In genomic region chr13:113292975-113293706, GRCm38 (mm10) we compare ENCODE assay signal across 8 mouse cellular contexts. TPM values are rescaled to one million over a fixed set of nuclear protein-coding genes. Genes with fewer than 3 reads are reported as not detected.
DNase-seq lines count a peak whose midpoint lies in the region; ATAC-seq lines count a peak whose summit lies in the region.

Gene BC067074 (plus strand): TSS chr13:113293159.

- no peaks in the 10 kb centered on the region for H3K4me1 ChIP-seq in megakaryocyte, embryonic 14.5 days
- H3K4me1 ChIP-seq in embryonic facial prominence, embryonic 14.5 days (ENCODE audit: control insufficient read depth, insufficient read depth, low read length): peaks cover 20% of the 10 kb centered on the region; the same call in 1 of the 2 replicates
- H3K4me1 ChIP-seq in hindbrain, embryonic 12.5 days: peaks cover 6% of the 10 kb centered on the region
- 0 out of 2 replicates have a peak, but pooled peaks cover 7% of the 10 kb centered on the region for H3K4me1 ChIP-seq in liver, embryonic 12.5 days
- peaks cover 9% of the 10 kb centered on the region; the same call in 1 of the 2 replicates for H3K4me1 ChIP-seq in neural tube, embryonic 13.5 days (replicated peaks)

- DNase-seq in embryonic facial prominence, embryonic 14.5 days (ENCODE audit: low spot score): peak; percentile 84
- DNase-seq in layer of hippocampus, adult 11-12 months (ENCODE audit: low spot score): no peak
- no peak for DNase-seq in left cerebral cortex, adult 11 months (ENCODE audit: low spot score)

- H3K4me3 ChIP-seq in megakaryocyte, embryonic 14.5 days (replicated peaks): peak within 1 kb of the TSS; percentile 38
- peak within 1 kb of the TSS; percentile 73 for H3K4me3 ChIP-seq in embryonic facial prominence, embryonic 14.5 days (ENCODE audit: low read depth, low read length)
- H3K4me3 ChIP-seq in hindbrain, embryonic 12.5 days: peak within 1 kb of the TSS; percentile 64
- peak within 1 kb of the TSS; percentile 58 for H3K4me3 ChIP-seq in liver, embryonic 12.5 days
- H3K4me3 ChIP-seq in neural tube, embryonic 13.5 days: peak within 1 kb of the TSS; percentile 55

- peak within 1 kb of the TSS; percentile 82 for H3K27ac ChIP-seq in embryonic facial prominence, embryonic 14.5 days (replicated peaks; ENCODE audit: low read depth, low read length)
- H3K27ac ChIP-seq in hindbrain, embryonic 12.5 days: no peak within 1 kb of the TSS
- H3K27ac ChIP-seq in liver, embryonic 12.5 days: no peak within 1 kb of the TSS
- H3K27ac ChIP-seq in neural tube, embryonic 13.5 days (replicated peaks): no peak within 1 kb of the TSS

- H3K9me3 ChIP-seq in megakaryocyte, embryonic 14.5 days: peaks cover 38% of the 10 kb centered on the region
- no peaks in the 10 kb centered on the region for H3K9me3 ChIP-seq in embryonic facial prominence, embryonic 14.5 days (ENCODE audit: control insufficient read depth, low read length)
- H3K9me3 ChIP-seq in hindbrain, embryonic 12.5 days (replicated peaks): no peaks in the 10 kb centered on the region
- no peaks in the 10 kb centered on the region for H3K9me3 ChIP-seq in liver, embryonic 12.5 days (replicated peaks)
- no peaks in the 10 kb centered on the region for H3K9me3 ChIP-seq in neural tube, embryonic 13.5 days

- no peak for ATAC-seq in megakaryocyte, adult 5-6 weeks (ENCODE audit: poor library complexity, severe bottlenecking)
- ATAC-seq in embryonic facial prominence, embryonic 14.5 days (ENCODE audit: low read depth): peak; percentile 85
- ATAC-seq in hindbrain, embryonic 12.5 days (ENCODE audit: low FRiP score): peak; percentile 76
- ATAC-seq in liver, embryonic 12.5 days: no peak
- peak; percentile 64 for ATAC-seq in neural tube, embryonic 13.5 days (ENCODE audit: low read depth)

- H3K27me3 ChIP-seq in megakaryocyte, embryonic 14.5 days (replicated peaks): peaks cover 32% of the 10 kb centered on the region
- no peaks in the 10 kb centered on the region for H3K27me3 ChIP-seq in embryonic facial prominence, embryonic 14.5 days (replicated peaks; ENCODE audit: control insufficient read depth, insufficient read depth, low read length)
- peaks cover 30% of the 10 kb centered on the region for H3K27me3 ChIP-seq in hindbrain, embryonic 12.5 days
- peaks cover 41% of the 10 kb centered on the region for H3K27me3 ChIP-seq in liver, embryonic 12.5 days (replicated peaks)
- H3K27me3 ChIP-seq in neural tube, embryonic 13.5 days: peaks cover 49% of the 10 kb centered on the region

- peak within 1 kb of the TSS; percentile 84 for H3K9ac ChIP-seq in embryonic facial prominence, embryonic 14.5 days (ENCODE audit: low read depth, low read length)
- H3K9ac ChIP-seq in hindbrain, embryonic 12.5 days: peak within 1 kb of the TSS; percentile 74
- peak within 1 kb of the TSS; percentile 61 for H3K9ac ChIP-seq in liver, embryonic 12.5 days
- H3K9ac ChIP-seq in neural tube, embryonic 13.5 days: peak within 1 kb of the TSS; percentile 72

- 4% methylated on average over 12 of the region's 75 CpGs for WGBS in embryonic facial prominence, embryonic 14.5 days
- under 1% methylated on average over 53 of the region's 75 CpGs for WGBS in hindbrain, embryonic 12.5 days
- WGBS in liver, embryonic 12.5 days (ENCODE audit: insufficient replicate concordance): 2% methylated on average over 58 of the region's 75 CpGs
- WGBS in neural tube, embryonic 13.5 days: under 1% methylated on average over 63 of the region's 75 CpGs

- peak within 1 kb of the TSS; percentile 78 for H3K4me2 ChIP-seq in embryonic facial prominence, embryonic 14.5 days (ENCODE audit: low read depth, low read length)
- peak within 1 kb of the TSS; percentile 92 for H3K4me2 ChIP-seq in hindbrain, embryonic 12.5 days (replicated peaks)
- H3K4me2 ChIP-seq in liver, embryonic 12.5 days: peak within 1 kb of the TSS; percentile 72
- H3K4me2 ChIP-seq in neural tube, embryonic 13.5 days: peak within 1 kb of the TSS; percentile 88

- no peaks in the 10 kb centered on the region for H3K36me3 ChIP-seq in megakaryocyte, embryonic 14.5 days (replicated peaks; ENCODE audit: low read length)
- H3K36me3 ChIP-seq in embryonic facial prominence, embryonic 14.5 days (ENCODE audit: control insufficient read depth, insufficient read depth, low read length): no peaks in the 10 kb centered on the region
- no peaks in the 10 kb centered on the region for H3K36me3 ChIP-seq in hindbrain, embryonic 12.5 days
- no peaks in the 10 kb centered on the region for H3K36me3 ChIP-seq in liver, embryonic 12.5 days
- no peaks in the 10 kb centered on the region for H3K36me3 ChIP-seq in neural tube, embryonic 13.5 days

RNA-seq across cellular contexts. Expression of gene BC067074, which starts in this region (rescaled TPM):
- not detected in 2 replicates for polyA plus RNA-seq in megakaryocyte, embryonic 14.5 days (2012; ENCODE audit: insufficient read depth, low replicate concordance)
- total RNA-seq in megakaryocyte, adult 5-6 weeks (2015): 0.07 and 0.22 TPM in 2 replicates
- total RNA-seq in megakaryocyte, adult 5-6 weeks (2017): 0.22 TPM in 1 of 2 replicates, not detected in the other
- polyA plus RNA-seq in embryonic facial prominence, embryonic 14.5 days (2014; fragmentation: Nextera tagmentation; extraction: Ambion mirVana): 6.9 and 7.4 TPM in 2 replicates
- 3.5 and 4.5 TPM in 2 replicates for polyA plus RNA-seq in hindbrain, embryonic 12.5 days (2016; fragmentation: Nextera tagmentation; extraction: Ambion mirVana)
- 0.49 and 0.75 TPM in 2 replicates for polyA plus RNA-seq in liver, embryonic 12.5 days (2016; fragmentation: Nextera tagmentation; extraction: Ambion mirVana)
- 0.59 and 0.92 TPM in 2 replicates for polyA plus RNA-seq in neural tube, embryonic 13.5 days (2015; fragmentation: Nextera tagmentation; extraction: Ambion mirVana)

Comparison
In these comparisons a context has a peak if more than half of its experiments do, and no peak if none do; other contexts are left out.
1. Peak in ATAC-seq, H3K4me3 ChIP-seq, H3K9ac ChIP-seq and H3K4me2 ChIP-seq in neural tube, embryonic 13.5 days; RNA of the gene not detected or under 1 TPM.
2. ATAC-seq: peak in embryonic facial prominence, embryonic 14.5 days (single experiment) and hindbrain, embryonic 12.5 days (single experiment); none in megakaryocyte, adult 5-6 weeks (single experiment) and liver, embryonic 12.5 days (single experiment).
3. Peak in every context shown above with its lines, with median percentiles within 50 percentile points of each other: H3K4me3 ChIP-seq, H3K4me2 ChIP-seq and H3K9ac ChIP-seq.